Mouse (Mus musculus) lung, adult 2 months (tissue): ENCODE measurements around the gene Prl8a2. TPM values are rescaled to one million over a fixed set of nuclear protein-coding genes. Genes with fewer than 3 reads are reported as not detected.

Source experiments
- DNase-seq: peaks from one replicate; pipeline ENCODE4 v3.0.0; 2022
- H3K4me1 ChIP-seq: fragments of 200-500 bp; 2 replicates; pipeline ENCODE4 v1.6.1; 2011; ENCODE audit warnings: low read length; ENCODE audit not compliant: control insufficient read depth, insufficient read depth
- H3K4me3 ChIP-seq: fragments of 200-500 bp; replicated peaks from 2 replicates; pipeline ENCODE3; 2011; ENCODE audit warnings: low read depth, mild to moderate bottlenecking, control low read depth, low read length; ENCODE audit errors: extremely low read depth
- CTCF ChIP-seq: fragments of 200-500 bp; IDR thresholded peaks from 2 replicates; pipeline ENCODE4 v1.5.1; 2011; ENCODE audit warnings: mild to moderate bottlenecking, low read length, control low read depth; ENCODE audit not compliant: insufficient read depth
- POLR2A ChIP-seq: fragments of 200-500 bp; IDR thresholded peaks from 2 replicates; pipeline ENCODE4 v1.6.1; 2011; ENCODE audit warnings: low read depth, mild to moderate bottlenecking, control low read depth, low read length, borderline replicate concordance; ENCODE audit errors: extremely low read depth
- WGBS: fragments of 180-500 bp; shearing (Covaris S2); methylation state at CpG from one replicate; pipeline ENCODE4 v1.1.7; 2018; 5-methylcytosine and 5-hydroxymethylcytosine counted together
- polyA plus RNA-seq: library from polyadenylated mRNA; depleted of rRNA; stranded (reverse); fragments of >200 nt; gene quantifications from 2 replicates; pipeline ENCODE4 v1.2.3, GENCODE M21; 2012; rRNA removed

The Prl8a2 gene
- polyA plus RNA-seq = not detected in 2 replicates

DNA sequence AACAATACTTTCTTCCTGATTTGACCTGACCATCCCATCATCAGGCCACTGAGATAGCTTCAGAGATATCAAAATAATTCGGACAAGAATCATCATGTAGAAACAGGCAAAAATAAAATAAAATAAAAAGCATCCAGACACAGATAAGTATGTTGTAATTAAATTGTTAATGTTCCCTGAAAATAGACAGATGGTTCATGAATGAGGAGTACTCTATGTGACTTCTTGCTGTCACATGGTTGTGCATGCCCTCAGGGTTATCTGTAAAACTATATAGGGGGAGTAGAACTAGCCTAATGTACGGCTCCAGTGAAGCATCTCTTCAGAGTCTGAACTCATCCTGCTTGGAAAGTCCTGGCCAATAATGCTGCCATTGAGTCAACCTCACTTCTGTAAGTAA lies at the start of gene Prl8a2:
TSS of gene Prl8a2 (plus strand) at position 301 of the 400 bp plus-strand sequence.
- no peak for TF ChIP-seq CTCF
- Histone ChIP-seq H3K4me1 (no peaks in the 10 kb centered on the region), H3K4me3 (no peak within 1 kb of the TSS)
- 66% methylated on average over 2 of the region's 2 CpGs for WGBS
- no peak for DNase-seq

DNA sequence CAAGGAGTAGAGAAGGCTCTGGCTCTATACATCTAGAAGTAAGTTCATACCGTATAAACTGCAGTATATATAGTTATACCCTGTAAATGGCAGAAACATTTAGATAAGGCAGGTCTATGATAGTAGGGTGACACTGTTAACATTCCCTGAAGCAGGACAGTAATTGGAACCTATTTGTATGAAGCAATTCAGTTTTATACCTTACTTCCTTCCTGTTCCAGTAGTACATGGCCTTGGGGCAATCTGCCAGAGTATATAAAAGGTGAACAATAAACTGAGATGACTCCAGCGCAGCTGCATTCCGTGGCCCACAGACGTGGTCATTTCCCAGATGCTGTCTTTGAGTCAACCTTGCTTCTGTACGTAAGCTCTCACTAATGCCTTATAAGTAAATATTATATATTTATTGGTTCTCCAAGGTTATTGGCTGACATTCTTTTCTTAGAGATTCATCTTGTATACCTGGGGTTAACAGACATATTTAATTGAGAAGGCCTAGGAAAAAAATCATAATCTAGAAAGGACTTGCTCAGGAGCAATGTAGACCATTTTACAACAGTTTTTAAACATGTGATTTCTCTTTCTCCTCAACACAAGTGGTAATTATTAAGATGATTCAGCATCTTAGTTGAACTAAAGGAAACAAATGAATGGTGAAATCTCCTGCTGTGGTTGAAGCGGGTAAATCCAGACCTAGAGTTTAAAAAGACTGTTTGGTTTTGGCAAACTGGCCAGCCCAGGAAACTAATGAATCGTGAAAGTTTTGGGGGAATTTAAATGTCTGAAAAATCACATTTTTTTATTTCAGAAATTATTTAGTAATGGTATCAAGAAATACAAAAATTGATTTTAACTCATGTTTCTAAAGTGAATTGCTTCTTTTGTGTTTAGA lies 32.9 kb upstream of the Prl8a2 start, which contains the start of gene Prl6a1:
TSS of gene Prl6a1 (plus strand) at position 294 of the 892 bp plus-strand sequence.
- no peaks in the 10 kb centered on the region for H3K4me1 ChIP-seq
- DNase-seq = no peak
- TF ChIP-seq CTCF (no peak), POLR2A (no peak)
- no peak within 1 kb of the TSS for H3K4me3 ChIP-seq
- whole genome bisulfite sequencing = 64% methylated on average over 7 of the region's 7 CpGs

DNA sequence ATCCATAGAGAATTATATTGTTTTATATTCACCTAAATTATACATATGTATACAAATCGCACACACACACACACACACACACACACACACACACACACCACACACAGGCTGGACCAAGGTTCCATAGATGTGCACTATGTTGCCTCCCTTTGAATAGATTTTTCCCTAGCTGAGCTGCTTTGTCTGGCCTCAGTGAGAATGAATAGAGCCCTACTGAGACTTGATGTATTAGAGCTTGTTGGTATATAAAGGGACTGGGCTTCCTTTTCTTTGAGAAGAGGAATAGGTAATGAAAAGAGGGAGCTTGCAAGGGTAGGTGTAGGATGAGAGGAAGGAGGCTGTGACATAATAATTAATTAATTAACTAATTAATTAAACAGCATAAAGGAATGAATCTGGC lies 10.5 kb upstream of the Prl8a2 start:
- no peak for TF ChIP-seq POLR2A
- no peak for TF ChIP-seq CTCF
- 88% methylated on average over 1 of the region's 1 CpGs for WGBS
- Histone ChIP-seq H3K4me1 (no peaks in the 10 kb centered on the region), H3K4me3 (no peak overlapping the region)
- DNase-seq = no peak

GRCm38 (mm10) chr13:27342733-27343275 lies 2.7 kb upstream of the Prl8a2 start:
- no peak for TF ChIP-seq POLR2A
- no peak for TF ChIP-seq CTCF
- no peak overlapping the region for H3K4me3 ChIP-seq
- no peaks in the 10 kb centered on the region for H3K4me1 ChIP-seq
- 45% methylated on average over 3 of the region's 3 CpGs for WGBS
- DNase-seq = no peak

- Histone ChIP-seq H3K4me1 (no peaks in the 10 kb centered on the region), H3K4me3 (no peak within 1 kb of the TSS)
- TF ChIP-seq POLR2A (no peak), CTCF (no peak)
- WGBS = 71% methylated on average over 6 of the region's 6 CpGs
- no peak for DNase-seq
Measured at GRCm38 (mm10) chr13:27390746-27391145, 45.3 kb downstream of the Prl8a2 start, which contains the start of gene Prl2b1. Gene Prl2b1, minus strand, starts transcription at chr13:27390846.

- 91% methylated on average over 7 of the region's 7 CpGs for WGBS
- Histone ChIP-seq H3K4me1 (no peaks in the 10 kb centered on the region), H3K4me3 (no peak overlapping the region)
- TF ChIP-seq POLR2A = no peak
- no peak for TF ChIP-seq CTCF
- DNase-seq = no peak
Measured at GRCm38 (mm10) chr13:27399061-27399724, 53.7 kb downstream of the Prl8a2 start.

Other genes with a start within 250 kb of the Prl8a2 start
- not detected in 2 replicates for gene Prl3d2, start 224.0 kb upstream of the Prl8a2 start, polyA plus RNA-seq
- gene Prl3d3, start 188.9 kb upstream of the Prl8a2 start, polyA plus RNA-seq = not detected in 2 replicates
- not detected in 2 replicates for gene Prl3c1, start 149.0 kb upstream of the Prl8a2 start, polyA plus RNA-seq
- not detected in 2 replicates for gene Prl3b1, start 103.8 kb upstream of the Prl8a2 start, polyA plus RNA-seq
- not detected in 2 replicates for gene Prl3a1, start 86.2 kb upstream of the Prl8a2 start, polyA plus RNA-seq
- gene Prl6a1, start 33.0 kb upstream of the Prl8a2 start, polyA plus RNA-seq = not detected in 2 replicates
- gene Prl2b1, start 45.2 kb downstream of the Prl8a2 start, polyA plus RNA-seq = not detected in 2 replicates
- gene Prl8a6, start 93.0 kb downstream of the Prl8a2 start, polyA plus RNA-seq = not detected in 2 replicates
- gene Prl8a8, start 167.5 kb downstream of the Prl8a2 start, polyA plus RNA-seq = not detected in 2 replicates
- gene Prl8a9, start 218.9 kb downstream of the Prl8a2 start, polyA plus RNA-seq = not detected in 2 replicates
- not detected in 2 replicates for gene Prl8a1, start 236.5 kb downstream of the Prl8a2 start, polyA plus RNA-seq